Mouse (Mus musculus) skeletal muscle tissue, postnatal 0 days (tissue): Measurements from ENCODE around the gene Sema5a. TPM values are rescaled to one million over a fixed set of nuclear protein-coding genes. Genes with fewer than 3 reads are reported as not detected.

Experiments used
- polyA plus RNA-seq: library from polyadenylated mRNA; unstranded; fragments of >200 nt; fragmentation: Nextera tagmentation; extraction: Ambion mirVana; gene quantifications from 2 replicates; pipeline ENCODE4 v1.2.1, GENCODE M21; 2015

Gene Sema5a
- 7.6 and 7.9 TPM in 2 replicates for polyA plus RNA-seq

DNA sequence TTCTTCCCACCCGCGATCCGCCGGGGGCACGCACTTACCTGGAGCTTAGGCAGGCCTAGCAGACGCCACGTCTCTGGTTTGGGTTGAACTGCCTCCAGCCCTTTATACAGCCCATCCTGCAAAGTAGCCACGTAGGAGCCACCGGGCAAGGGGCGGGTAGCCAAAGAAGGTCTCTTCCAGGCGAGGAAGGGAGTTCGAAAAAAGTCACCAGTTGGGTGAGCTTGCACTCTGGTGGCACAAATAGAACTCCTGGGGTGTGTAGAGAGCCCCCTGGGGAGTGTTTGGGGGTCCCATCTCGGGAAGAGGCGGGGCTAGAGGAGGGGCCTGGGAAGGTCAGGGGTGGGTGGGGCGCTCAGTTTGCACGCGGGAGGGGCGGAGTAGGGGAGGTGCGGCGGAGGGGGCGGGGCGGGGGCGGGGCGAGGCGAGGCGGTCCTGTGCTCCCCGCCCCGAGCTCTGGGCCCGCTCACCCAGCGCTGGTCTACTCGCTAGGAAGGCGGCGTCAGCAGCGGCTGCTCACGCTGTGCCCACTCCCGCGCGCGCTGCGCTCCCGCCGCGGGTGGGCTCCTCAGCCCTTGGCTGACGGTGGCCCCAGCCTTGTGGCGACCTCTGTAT, at the start of gene Sema5a:
Gene Sema5a (plus strand): TSS at position 467 of the 612 bp plus-strand sequence.

Other genes starting within 250 kb of the Sema5a start
- not detected in 2 replicates for gene Tas2r119, start 67.5 kb upstream of the Sema5a start, polyA plus RNA-seq